Mouse (Mus musculus) ES-Bruce4 (cell line): Measurements from ENCODE around the gene Egln1.

Source experiments
- CTCF ChIP-seq: IDR thresholded peaks from one replicate; pipeline ENCODE4 v1.8.1; 2011; ENCODE audit warnings: low read depth, low read length
- POLR2A ChIP-seq: IDR thresholded peaks from one replicate; pipeline ENCODE4 v1.8.1; 2011; ENCODE audit warnings: low read length; ENCODE audit not compliant: insufficient read depth

GRCm38 (mm10) chr8:124903198-124903597 lies 45.9 kb downstream of the Egln1 start:
- no peak for TF ChIP-seq POLR2A
- TF ChIP-seq CTCF, result no peak
